Mouse (Mus musculus): Measurements from ENCODE around the gene Kcna10.

The Kcna10 gene

GRCm38 (mm10) chr3:107182756-107183155, at the start of gene Kcna10:
Gene Kcna10, plus strand, starts transcription at chr3:107183056.
- DNase-seq (ENCODE audit: low spot score): no peak

GRCm38 (mm10) chr3:107134457-107134856, 48.4 kb upstream of the Kcna10 start:
- DNase-seq (ENCODE audit: low spot score): no peak

- DNase-seq (ENCODE audit: low spot score): no peak
Observed at GRCm38 (mm10) chr3:107147126-107147525, 35.7 kb upstream of the Kcna10 start.

- DNase-seq (ENCODE audit: low spot score): peak; percentile 65
Observed at GRCm38 (mm10) chr3:107149006-107149405, 33.9 kb upstream of the Kcna10 start.

GRCm38 (mm10) chr3:107150469-107150868, 32.4 kb upstream of the Kcna10 start:
- no peak for DNase-seq (ENCODE audit: low spot score)

- DNase-seq (ENCODE audit: low spot score): no peak
Observed at GRCm38 (mm10) chr3:107150872-107151540, 31.9 kb upstream of the Kcna10 start.

GRCm38 (mm10) chr3:107153772-107154655, 28.8 kb upstream of the Kcna10 start:
- no peak for DNase-seq (ENCODE audit: low spot score)

GRCm38 (mm10) chr3:107158856-107159255, 24.0 kb upstream of the Kcna10 start:
- no peak for DNase-seq (ENCODE audit: low spot score)

GRCm38 (mm10) chr3:107159418-107159817, 23.4 kb upstream of the Kcna10 start:
- peak; percentile 11 for DNase-seq (ENCODE audit: low spot score)

- DNase-seq (ENCODE audit: low spot score): peak; percentile 73
Observed at GRCm38 (mm10) chr3:107159859-107160324, 23.0 kb upstream of the Kcna10 start.

GRCm38 (mm10) chr3:107162741-107163140, 20.1 kb upstream of the Kcna10 start:
- DNase-seq (ENCODE audit: low spot score): no peak

- DNase-seq (ENCODE audit: low spot score): no peak
Observed at GRCm38 (mm10) chr3:107169552-107169951, 13.3 kb upstream of the Kcna10 start.

GRCm38 (mm10) chr3:107171964-107172363, 10.9 kb upstream of the Kcna10 start:
- peak; percentile 60 for DNase-seq (ENCODE audit: low spot score)

- DNase-seq (ENCODE audit: low spot score): no peak
Observed at GRCm38 (mm10) chr3:107172556-107172955, 10.3 kb upstream of the Kcna10 start.

GRCm38 (mm10) chr3:107175486-107175885, 7.4 kb upstream of the Kcna10 start:
- no peak for DNase-seq (ENCODE audit: low spot score)

- peak; percentile 9 for DNase-seq (ENCODE audit: low spot score)
Observed at GRCm38 (mm10) chr3:107176501-107176900, 6.4 kb upstream of the Kcna10 start.

GRCm38 (mm10) chr3:107180860-107181259, 2.0 kb upstream of the Kcna10 start:
- no peak for DNase-seq (ENCODE audit: low spot score)

GRCm38 (mm10) chr3:107183178-107183577, 322 bp downstream of the Kcna10 start:
- no peak for DNase-seq (ENCODE audit: low spot score)

- no peak for DNase-seq (ENCODE audit: low spot score)
Observed at GRCm38 (mm10) chr3:107185597-107185996, 2.7 kb downstream of the Kcna10 start.

- no peak for DNase-seq (ENCODE audit: low spot score)
Observed at GRCm38 (mm10) chr3:107187022-107187421, 4.2 kb downstream of the Kcna10 start.

- peak; percentile 53 for DNase-seq (ENCODE audit: low spot score)
Observed at GRCm38 (mm10) chr3:107188226-107188899, 5.5 kb downstream of the Kcna10 start.

All from embryo, embryonic 10 days (tissue).